Mouse (Mus musculus) myocyte (in vitro differentiated cells): ENCODE measurements around the gene Ppid.

Source experiments
- MAX ChIP-seq: IDR thresholded peaks from one replicate; pipeline ENCODE4 v1.6.1; 2011; ENCODE audit warnings: low read depth, mild to moderate bottlenecking, control low read depth
- MYOD1 ChIP-seq, 3 experiments: IDR thresholded peaks; one replicate each; pipeline ENCODE4 v1.6.1; 2011; ENCODE audit warnings: control low read depth in 2 of 3, low read depth in 2 of 3, mild to moderate bottlenecking in 2 of 3, moderate library complexity in 1 of 3; ENCODE audit not compliant: insufficient read length in 2 of 3, control insufficient read depth in 1 of 3
- MYOG ChIP-seq, 3 experiments: IDR thresholded peaks; one replicate each; pipeline ENCODE4 v1.6.1; 2011; ENCODE audit warnings: control low read depth in 2 of 3, low read depth in 2 of 3, mild to moderate bottlenecking in 2 of 3; ENCODE audit not compliant: insufficient read length in 2 of 3, control insufficient read depth in 1 of 3, insufficient read depth in 1 of 3
- POLR2A ChIP-seq: IDR thresholded peaks from one replicate; pipeline ENCODE4 v1.6.1; 2011; ENCODE audit warnings: low read depth, mild to moderate bottlenecking, control low read depth, moderate library complexity; ENCODE audit not compliant: insufficient read length
- REST ChIP-seq: IDR thresholded peaks from one replicate; pipeline ENCODE4 v1.6.1; 2011; ENCODE audit warnings: mild to moderate bottlenecking, control low read depth, moderate library complexity; ENCODE audit not compliant: insufficient read depth, insufficient read length

GRCm38 (mm10) chr3:79549751-79550393 lies 41.3 kb upstream of the Ppid start:
- no peak for TF ChIP-seq POLR2A
- no peak for TF ChIP-seq MYOD1 (IDR thresholded peaks at IDR 0.05; ENCODE audit: control insufficient read depth in 1 of 3, insufficient read length in 2 of 3, low read depth in 2 of 3)
- no peak for TF ChIP-seq REST
- no peak for TF ChIP-seq MAX
- TF ChIP-seq MYOG (IDR thresholded peaks at IDR 0.05; ENCODE audit: control insufficient read depth in 1 of 3, insufficient read depth in 1 of 3, insufficient read length in 2 of 3, low read depth in 2 of 3) = no peak
